Mouse (Mus musculus): ENCODE measurements around the gene Fbxo47. TPM values are rescaled to one million over a fixed set of nuclear protein-coding genes. Genes with fewer than 3 reads are reported as not detected.

The Fbxo47 gene
- total and polyA plus RNA-seq, 3 experiments = 0.73 to 1.2 TPM; not detected in 1

DNA sequence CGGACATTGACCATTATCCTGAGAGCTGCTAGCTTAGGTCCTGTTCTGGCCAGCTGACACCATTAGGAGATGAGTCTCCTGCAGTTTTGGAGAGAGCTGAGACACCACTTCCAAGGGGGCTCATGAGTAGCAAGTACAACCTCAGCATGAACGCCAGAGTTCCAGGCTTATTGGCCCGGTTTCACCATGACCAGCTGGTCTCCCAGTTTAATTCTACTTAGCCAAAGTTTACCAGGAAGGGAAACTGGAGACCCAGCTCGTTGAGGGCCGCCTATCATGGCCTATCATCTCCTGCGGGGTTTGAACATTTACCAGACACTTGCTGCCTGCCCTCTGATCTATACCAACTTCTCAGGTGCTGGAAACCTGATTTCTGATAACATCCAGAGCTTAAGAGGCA lies 76.3 kb downstream of the Fbxo47 start:
- Histone ChIP-seq H3K9me3 (replicated peaks; ENCODE audit: insufficient read depth, low read length) (no peaks in the 10 kb centered on the region), H3K79me2 (ENCODE audit: control insufficient read depth, insufficient read depth, low read length, poor library complexity) (no peaks in the 10 kb centered on the region), H3K27ac (ENCODE audit: control insufficient read depth, low read depth, low read length) (no peak overlapping the region), H3K4me3 (ENCODE audit: control insufficient read depth in 1 of 2, insufficient read depth in 1 of 2, low read depth in 2 of 2, low read length in 2 of 2) (no peak overlapping the region), H3K4me1 (ENCODE audit: control insufficient read depth in 1 of 2, insufficient read depth in 2 of 2, low read length in 2 of 2) (peaks cover 2 to 15% of the 10 kb centered on the region in 2 experiments), H3K9ac (ENCODE audit: control insufficient read depth, low read depth, low read length, poor library complexity, severe bottlenecking) (no peak overlapping the region), H3K36me3 (ENCODE audit: control insufficient read depth in 1 of 2, insufficient read depth in 2 of 2, low read length in 2 of 2) (peaks cover 0 to 11% of the 10 kb centered on the region in 2 experiments; a peak in 2 of 4 replicates), H3K27me3 (ENCODE audit: control insufficient read depth in 1 of 2, insufficient read depth in 2 of 2, low read length in 2 of 2) (no peaks in the 10 kb centered on the region)
- no peak for TF ChIP-seq MXI1 (IDR thresholded peaks at IDR 0.05; ENCODE audit: low read depth, low read length)
- TF ChIP-seq NELFE (IDR thresholded peaks at IDR 0.05; ENCODE audit: low read depth, low read length) = no peak
- no peak for TF ChIP-seq RAD21 (IDR thresholded peaks at IDR 0.05; ENCODE audit: low read depth, low read length)
- no peak for TF ChIP-seq POLR2A (IDR thresholded peaks at IDR 0.05; ENCODE audit: control insufficient read depth in 1 of 2, insufficient read depth in 1 of 2, low read depth in 1 of 2, low read length in 2 of 2, poor library complexity in 1 of 2)
- no peak for TF ChIP-seq ZMIZ1 (IDR thresholded peaks at IDR 0.05; ENCODE audit: low read depth, low read length)
- no peak for TF ChIP-seq TCF12 (IDR thresholded peaks at IDR 0.05; ENCODE audit: low read depth, low read length)
- no peak for TF ChIP-seq SMC3 (IDR thresholded peaks at IDR 0.05; ENCODE audit: low read depth, low read length)
- no peak for TF ChIP-seq TAL1 (IDR thresholded peaks at IDR 0.05; ENCODE audit: low read length)
- no peak for TF ChIP-seq RCOR1 (IDR thresholded peaks at IDR 0.05; ENCODE audit: low read depth, low read length)
- TF ChIP-seq MEF2A (IDR thresholded peaks at IDR 0.05; ENCODE audit: extremely low read depth, insufficient replicate concordance, low read depth, low read length, poor library complexity, severe bottlenecking) = no peak
- no peak for TF ChIP-seq POLR2AphosphoS2 (IDR thresholded peaks at IDR 0.05; ENCODE audit: low read length)
- no peak for TF ChIP-seq MYB (IDR thresholded peaks at IDR 0.05; ENCODE audit: low read depth, low read length)
- no peak for TF ChIP-seq ELF1 (IDR thresholded peaks at IDR 0.05; ENCODE audit: low read depth, low read length)
- no peak for TF ChIP-seq CTCF (IDR thresholded peaks at IDR 0.05 in 2 of 3, conservative IDR thresholded peaks at IDR 0.05 in 1 of 3; ENCODE audit: control insufficient read depth in 1 of 3, insufficient read depth in 1 of 3, low read depth in 2 of 3, low read length in 3 of 3, poor library complexity in 1 of 3, severe bottlenecking in 1 of 3)
- no peak for TF ChIP-seq ZKSCAN1 (IDR thresholded peaks at IDR 0.05; ENCODE audit: low read depth, low read length)
- TF ChIP-seq EP300 (IDR thresholded peaks at IDR 0.05; ENCODE audit: low read depth in 1 of 2, low read length in 2 of 2) = no peak
- TF ChIP-seq TBP (IDR thresholded peaks at IDR 0.05; ENCODE audit: low read depth, low read length) = no peak
- no peak for DNase-seq (ENCODE audit: low read depth, low spot score)

DNA sequence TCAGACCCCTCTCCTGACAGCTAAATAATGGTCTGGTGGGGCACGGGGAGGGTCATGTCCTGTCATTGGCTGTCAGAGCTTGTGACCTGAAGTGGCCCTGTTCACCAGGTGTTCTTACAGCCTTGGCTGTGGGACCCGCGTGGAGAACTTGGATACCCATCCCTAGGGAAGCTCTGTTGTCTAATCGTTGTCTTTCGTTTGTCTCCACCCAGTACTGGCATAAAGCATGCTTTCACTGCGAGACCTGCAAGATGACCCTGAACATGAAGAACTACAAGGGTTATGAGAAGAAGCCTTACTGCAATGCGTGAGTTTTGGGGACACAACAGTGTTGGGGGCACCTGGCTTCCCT lies 77.4 kb downstream of the Fbxo47 start:
- Histone ChIP-seq H3K9ac (ENCODE audit: control insufficient read depth, low read depth, low read length, poor library complexity, severe bottlenecking) (no peak overlapping the region), H3K36me3 (ENCODE audit: control insufficient read depth in 1 of 2, insufficient read depth in 2 of 2, low read length in 2 of 2) (peaks cover 0 to 14% of the 10 kb centered on the region in 2 experiments; a peak in 2 of 4 replicates), H3K4me3 (ENCODE audit: control insufficient read depth in 1 of 2, insufficient read depth in 1 of 2, low read depth in 2 of 2, low read length in 2 of 2) (no peak overlapping the region), H3K4me1 (ENCODE audit: control insufficient read depth in 1 of 2, insufficient read depth in 2 of 2, low read length in 2 of 2) (peaks cover 2 to 23% of the 10 kb centered on the region in 2 experiments), H3K9me3 (replicated peaks; ENCODE audit: insufficient read depth, low read length) (no peaks in the 10 kb centered on the region), H3K27ac (ENCODE audit: control insufficient read depth, low read depth, low read length) (no peak overlapping the region), H3K79me2 (ENCODE audit: control insufficient read depth, insufficient read depth, low read length, poor library complexity) (no peaks in the 10 kb centered on the region), H3K27me3 (ENCODE audit: control insufficient read depth in 1 of 2, insufficient read depth in 2 of 2, low read length in 2 of 2) (no peaks in the 10 kb centered on the region)
- DNase-seq (ENCODE audit: low read depth, low spot score) = no peak
- TF ChIP-seq UBTF (IDR thresholded peaks at IDR 0.05; ENCODE audit: borderline replicate concordance, insufficient read depth, low read depth, low read length) = no peak
- no peak for TF ChIP-seq NRF1 (IDR thresholded peaks at IDR 0.05; ENCODE audit: insufficient read depth, low read depth, low read length, poor library complexity, severe bottlenecking)
- TF ChIP-seq USF2 (IDR thresholded peaks at IDR 0.05; ENCODE audit: borderline replicate concordance in 1 of 2, insufficient read depth in 1 of 2, low read depth in 1 of 2, low read length in 2 of 2) = no peak
- no peak for TF ChIP-seq RCOR1 (IDR thresholded peaks at IDR 0.05; ENCODE audit: low read depth, low read length)
- TF ChIP-seq CHD2 (IDR thresholded peaks at IDR 0.05; ENCODE audit: low read length) = no peak
- no peak for TF ChIP-seq MAX (IDR thresholded peaks at IDR 0.05; ENCODE audit: low read length)
- TF ChIP-seq TBP (IDR thresholded peaks at IDR 0.05; ENCODE audit: low read depth, low read length) = no peak
- TF ChIP-seq MEF2A (IDR thresholded peaks at IDR 0.05; ENCODE audit: extremely low read depth, insufficient replicate concordance, low read depth, low read length, poor library complexity, severe bottlenecking) = no peak
- no peak for TF ChIP-seq ZNF384 (IDR thresholded peaks at IDR 0.05; ENCODE audit: low read depth, low read length)
- no peak for TF ChIP-seq MAZ (IDR thresholded peaks at IDR 0.05; ENCODE audit: low read depth, low read length)
- no peak for TF ChIP-seq HCFC1 (IDR thresholded peaks at IDR 0.05; ENCODE audit: low read depth, low read length)
- TF ChIP-seq EP300 (IDR thresholded peaks at IDR 0.05; ENCODE audit: low read depth in 1 of 2, low read length in 2 of 2) = no peak
- TF ChIP-seq ZMIZ1 (IDR thresholded peaks at IDR 0.05; ENCODE audit: low read depth, low read length) = no peak
- TF ChIP-seq MYB (IDR thresholded peaks at IDR 0.05; ENCODE audit: low read depth, low read length) = no peak
- TF ChIP-seq MXI1 (IDR thresholded peaks at IDR 0.05; ENCODE audit: low read depth, low read length) = no peak
- TF ChIP-seq KAT2A (conservative IDR thresholded peaks at IDR 0.05; ENCODE audit: low read depth, low read length) = no peak
- TF ChIP-seq POLR2A (IDR thresholded peaks at IDR 0.05; ENCODE audit: control insufficient read depth in 1 of 2, insufficient read depth in 1 of 2, low read depth in 1 of 2, low read length in 2 of 2, poor library complexity in 1 of 2) = no peak
- no peak for TF ChIP-seq RAD21 (IDR thresholded peaks at IDR 0.05; ENCODE audit: low read depth, low read length)
- no peak for TF ChIP-seq CTCF (IDR thresholded peaks at IDR 0.05 in 2 of 3, conservative IDR thresholded peaks at IDR 0.05 in 1 of 3; ENCODE audit: control insufficient read depth in 1 of 3, insufficient read depth in 1 of 3, low read depth in 2 of 3, low read length in 3 of 3, poor library complexity in 1 of 3, severe bottlenecking in 1 of 3)

Measured in MEL (cell line).